Mouse (Mus musculus) spleen, adult 2 months (tissue): Measurements from ENCODE around the gene Cers3.

Source experiments
- CTCF ChIP-seq: fragments of 200-500 bp; IDR thresholded peaks from 2 replicates; pipeline ENCODE4 v1.5.1; 2011; ENCODE audit warnings: mild to moderate bottlenecking, inconsistent platforms; ENCODE audit not compliant: insufficient read depth, insufficient read length, insufficient replicate concordance; ENCODE audit errors: extremely low read depth
- POLR2A ChIP-seq: fragments of 200-500 bp; IDR thresholded peaks from 2 replicates; pipeline ENCODE4 v1.6.1; 2011; ENCODE audit warnings: low read depth, low read length, inconsistent platforms

DNA sequence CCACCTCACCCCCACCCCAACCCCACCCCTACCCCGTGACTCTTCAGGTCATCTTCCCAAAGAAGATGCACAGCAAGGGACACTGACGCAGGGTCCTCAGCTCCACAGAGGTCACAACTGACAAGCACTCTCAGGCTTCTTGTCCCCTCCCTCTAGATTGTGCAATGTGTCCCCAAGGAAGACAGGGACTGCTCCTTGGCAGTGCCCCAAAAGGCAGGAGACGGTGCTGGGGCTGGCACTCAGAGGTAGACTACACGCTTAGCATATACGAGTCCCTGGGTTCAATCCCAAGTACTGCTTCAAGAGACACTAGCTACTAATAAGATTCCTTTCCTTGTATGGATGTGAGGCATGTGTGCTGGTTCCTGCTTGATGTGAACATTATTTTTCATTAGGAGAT lies 2.3 kb upstream of the Cers3 start:
- TF ChIP-seq CTCF (no peak), POLR2A (no peak)
